Mouse (Mus musculus) MEL (cell line): ENCODE results near the gene Bbs9. TPM values are rescaled to one million over a fixed set of nuclear protein-coding genes. Genes with fewer than 3 reads are reported as not detected.

Experiments
- JUND ChIP-seq: IDR thresholded peaks from 2 replicates; pipeline ENCODE4 v1.6.1; 2011; ENCODE audit warnings: low read depth, mild to moderate bottlenecking, improper control_type of control experiment, low read length
- TBP ChIP-seq: IDR thresholded peaks from 2 replicates; pipeline ENCODE4 v1.8.0; 2011; ENCODE audit warnings: low read depth, low read length, improper control_type of control experiment
- polyA plus RNA-seq, 2 experiments: library from polyadenylated mRNA; stranded (reverse) in 1 of 2; unstranded in 1 of 2; fragments of >175 nt in 1 of 2; fragments of >200 nt in 1 of 2; gene quantifications; 2 replicates each; pipeline versions ENCODE4 v1.2.1 to v1.2.4; 2012; ENCODE audit warnings: low replicate concordance in 2 of 2, low read depth in 1 of 2; ENCODE audit not compliant: insufficient read length in 2 of 2, insufficient read depth in 1 of 2, missing spikeins in 1 of 2
- total RNA-seq: library from RNA; depleted of rRNA; stranded (reverse); fragments of 300-350 nt; gene quantifications from 2 replicates; pipeline ENCODE4 v1.2.3, GENCODE M21; 2012; rRNA removed

The Bbs9 gene
- total and polyA plus RNA-seq, 3 experiments = 18.5 to 19.5 TPM; not detected in 1

GRCm38 (mm10) chr9:22935645-22936044 is 460.1 kb downstream of the Bbs9 start (continued):
- no peak for TF ChIP-seq TBP
- no peak for TF ChIP-seq JUND

Other genes starting within 250 kb of the Bbs9 start
- gene Zfp599, start 215.8 kb upstream of the Bbs9 start, total RNA-seq = 10.5 and 12.1 TPM in 2 replicates
- gene Zfp599, start 215.8 kb upstream of the Bbs9 start, polyA plus RNA-seq = 1 to 10 TPM in 1 of 2 experiments, not detected in 1; 7.6 TPM
- not detected in 2 replicates for gene Zfp810, start 168.1 kb upstream of the Bbs9 start, total RNA-seq
- under 1 TPM in 1 of 2 experiments, not detected in 1; 0.13 TPM for gene Zfp810, start 168.1 kb upstream of the Bbs9 start, polyA plus RNA-seq
- gene Anln, start 86.5 kb upstream of the Bbs9 start, total RNA-seq = 93.3 and 105 TPM in 2 replicates
- 100 to 1,000 TPM in 1 of 2 experiments, 10 to 100 TPM in 1; 93.3 to 114 TPM for gene Anln, start 86.5 kb upstream of the Bbs9 start, polyA plus RNA-seq
- 4.1 and 4.5 TPM in 2 replicates for gene 9530077C05Rik, start 64.2 kb upstream of the Bbs9 start, total RNA-seq
- gene 9530077C05Rik, start 64.2 kb upstream of the Bbs9 start, polyA plus RNA-seq = 1 to 10 TPM in 1 of 2 experiments, not detected in 1; 6.9 TPM
- not detected in 2 replicates for gene Gm17545, start 21.4 kb upstream of the Bbs9 start, total RNA-seq
- not detected for gene Gm17545, start 21.4 kb upstream of the Bbs9 start, polyA plus RNA-seq
- gene Rp9, start 6.0 kb upstream of the Bbs9 start, total RNA-seq = 334 and 405 TPM in 2 replicates
- gene Rp9, start 6.0 kb upstream of the Bbs9 start, polyA plus RNA-seq = 100 to 1,000 TPM; 225 to 417 TPM